Mouse (Mus musculus): Measurements from ENCODE around the gene Srsf5. TPM values are rescaled to one million over a fixed set of nuclear protein-coding genes. Genes with fewer than 3 reads are reported as not detected.

Gene Srsf5
- polyA plus RNA-seq (2015; fragmentation: Nextera tagmentation; extraction: Ambion mirVana): 283 and 303 TPM in 2 replicates

- H3K4me2 ChIP-seq (replicated peaks; ENCODE audit: low read depth): peak within 1 kb of the TSS; percentile 67
- DNase-seq (ENCODE audit: low spot score) (peak; percentile 99), ATAC-seq (ENCODE audit: low FRiP score, low TSS enrichment) (peak; percentile 89)
- no peaks in the 10 kb centered on the region for H3K27me3 ChIP-seq (ENCODE audit: control insufficient read depth, insufficient read depth, low read length)
- H3K4me3 ChIP-seq (ENCODE audit: low read depth, low read length): peak within 1 kb of the TSS; percentile 67
- H3K36me3 ChIP-seq (ENCODE audit: control insufficient read depth, insufficient read depth, low read length): peaks cover 15% of the 10 kb centered on the region
- H3K9me3 ChIP-seq (ENCODE audit: control insufficient read depth, low read length): no peaks in the 10 kb centered on the region
- peak within 1 kb of the TSS; percentile 96 for H3K27ac ChIP-seq (replicated peaks)
- no peaks in the 10 kb centered on the region for H3K4me1 ChIP-seq (replicated peaks; ENCODE audit: control insufficient read depth, insufficient read depth)
- H3K9ac ChIP-seq (ENCODE audit: low read length): peak within 1 kb of the TSS; percentile 96
- WGBS: under 1% methylated on average over 56 of the region's 57 CpGs
- TF ChIP-seq EP300 (optimal IDR thresholded peaks at IDR 0.05) (peak; percentile 35), CTCF (IDR thresholded peaks at IDR 0.05; ENCODE audit: low read depth) (peak; percentile 71)
These were observed at the start of gene Srsf5 for GRCm38 (mm10) chr12:80945334-80945995. Gene Srsf5, plus strand, starts transcription at chr12:80945504.

DNA sequence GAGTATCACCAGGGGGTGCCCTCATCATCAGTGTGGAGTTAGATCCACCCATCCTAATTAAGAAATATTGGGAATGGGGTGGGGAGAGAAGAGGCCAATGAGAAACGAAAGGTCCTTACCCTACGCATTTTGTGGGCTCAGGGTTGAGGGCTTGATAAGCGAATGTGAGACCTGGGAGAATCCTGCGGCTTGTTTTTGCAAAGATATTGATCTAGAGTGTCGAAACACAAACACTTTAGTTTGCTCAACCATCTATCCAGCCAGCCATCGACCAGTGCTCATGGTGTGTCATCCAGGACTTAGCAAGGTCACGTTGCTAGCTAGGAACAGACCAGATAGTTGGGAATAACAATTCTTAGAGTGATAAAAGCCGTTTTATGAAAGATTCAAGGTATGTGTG is 35.7 kb upstream of the Srsf5 start:
- no peak overlapping the region for H3K9ac ChIP-seq (ENCODE audit: low read length)
- WGBS: 63% methylated on average over 8 of the region's 8 CpGs
- no peak overlapping the region for H3K27ac ChIP-seq (replicated peaks)
- no peaks in the 10 kb centered on the region for H3K4me1 ChIP-seq (replicated peaks; ENCODE audit: control insufficient read depth, insufficient read depth)
- H3K36me3 ChIP-seq (ENCODE audit: control insufficient read depth, insufficient read depth, low read length): no peaks in the 10 kb centered on the region
- H3K4me2 ChIP-seq (replicated peaks; ENCODE audit: low read depth): no peak overlapping the region
- TF ChIP-seq CTCF (IDR thresholded peaks at IDR 0.05; ENCODE audit: low read depth) (no peak), EP300 (optimal IDR thresholded peaks at IDR 0.05) (no peak)
- DNase-seq (ENCODE audit: low spot score) (no peak), ATAC-seq (ENCODE audit: low FRiP score, low TSS enrichment) (no peak)
- no peaks in the 10 kb centered on the region for H3K27me3 ChIP-seq (ENCODE audit: control insufficient read depth, insufficient read depth, low read length)
- no peak overlapping the region for H3K4me3 ChIP-seq (ENCODE audit: low read depth, low read length)
- H3K9me3 ChIP-seq (ENCODE audit: control insufficient read depth, low read length): no peaks in the 10 kb centered on the region

- no peaks in the 10 kb centered on the region for H3K36me3 ChIP-seq (ENCODE audit: control insufficient read depth, insufficient read depth, low read length)
- H3K4me3 ChIP-seq (ENCODE audit: low read depth, low read length): no peak overlapping the region
- H3K4me2 ChIP-seq (replicated peaks; ENCODE audit: low read depth): no peak overlapping the region
- WGBS: 62% methylated on average over 7 of the region's 7 CpGs
- no peak for TF ChIP-seq EP300 (optimal IDR thresholded peaks at IDR 0.05)
- TF ChIP-seq CTCF (IDR thresholded peaks at IDR 0.05; ENCODE audit: low read depth): peak; percentile 61
- H3K4me1 ChIP-seq (replicated peaks; ENCODE audit: control insufficient read depth, insufficient read depth): no peaks in the 10 kb centered on the region
- DNase-seq (ENCODE audit: low spot score) (peak; percentile 43), ATAC-seq (ENCODE audit: low FRiP score, low TSS enrichment) (no peak)
- no peaks in the 10 kb centered on the region for H3K27me3 ChIP-seq (ENCODE audit: control insufficient read depth, insufficient read depth, low read length)
- H3K9me3 ChIP-seq (ENCODE audit: control insufficient read depth, low read length): no peaks in the 10 kb centered on the region
- no peak overlapping the region for H3K9ac ChIP-seq (ENCODE audit: low read length)
- no peak overlapping the region for H3K27ac ChIP-seq (replicated peaks)
These were observed 27.5 kb upstream of the Srsf5 start for GRCm38 (mm10) chr12:80917764-80918163.

DNA sequence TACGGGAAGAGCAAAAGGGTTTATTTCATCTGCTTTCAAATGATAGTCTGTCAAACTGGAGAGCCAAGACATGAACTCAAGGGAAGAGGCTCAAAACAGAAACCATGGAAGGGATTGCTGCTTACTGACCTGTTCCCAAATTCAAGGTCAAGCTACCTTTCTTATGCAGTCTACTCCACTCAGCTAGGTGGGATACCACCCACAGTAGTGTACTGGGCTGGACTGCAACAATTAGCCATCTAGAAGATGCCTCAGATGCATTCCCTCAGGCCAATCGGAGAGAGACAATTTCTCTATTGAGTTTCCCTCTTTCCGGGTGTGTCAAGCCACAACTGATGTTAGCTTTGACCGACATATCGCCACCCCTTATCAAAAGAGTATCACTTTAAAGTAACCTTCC is 24.0 kb upstream of the Srsf5 start:
- no peak overlapping the region for H3K27ac ChIP-seq (replicated peaks)
- ATAC-seq (ENCODE audit: low FRiP score, low TSS enrichment): no peak
- H3K9ac ChIP-seq (ENCODE audit: low read length): no peak overlapping the region
- H3K4me3 ChIP-seq (ENCODE audit: low read depth, low read length): no peak overlapping the region
- H3K4me1 ChIP-seq (replicated peaks; ENCODE audit: control insufficient read depth, insufficient read depth): no peaks in the 10 kb centered on the region
- no peaks in the 10 kb centered on the region for H3K36me3 ChIP-seq (ENCODE audit: control insufficient read depth, insufficient read depth, low read length)
- no peak overlapping the region for H3K4me2 ChIP-seq (replicated peaks; ENCODE audit: low read depth)
- H3K27me3 ChIP-seq (ENCODE audit: control insufficient read depth, insufficient read depth, low read length): no peaks in the 10 kb centered on the region
- TF ChIP-seq EP300 (optimal IDR thresholded peaks at IDR 0.05) (no peak), CTCF (IDR thresholded peaks at IDR 0.05; ENCODE audit: low read depth) (no peak)
- no peaks in the 10 kb centered on the region for H3K9me3 ChIP-seq (ENCODE audit: control insufficient read depth, low read length)
- WGBS: 85% methylated on average over 5 of the region's 5 CpGs
- no peak for DNase-seq (ENCODE audit: low spot score)

- peak overlapping the region; percentile 84 for H3K27ac ChIP-seq (replicated peaks)
- TF ChIP-seq EP300 (optimal IDR thresholded peaks at IDR 0.05): no peak
- TF ChIP-seq CTCF (IDR thresholded peaks at IDR 0.05; ENCODE audit: low read depth): no peak
These were observed 22.4 kb upstream of the Srsf5 start for GRCm38 (mm10) chr12:80922869-80923268.

GRCm38 (mm10) chr12:80923602-80924001 is 21.7 kb upstream of the Srsf5 start:
- no peak overlapping the region for H3K4me3 ChIP-seq (ENCODE audit: low read depth, low read length)
- DNase-seq (ENCODE audit: low spot score) (peak; percentile 50), ATAC-seq (ENCODE audit: low FRiP score, low TSS enrichment) (peak; percentile 68)
- no peaks in the 10 kb centered on the region for H3K27me3 ChIP-seq (ENCODE audit: control insufficient read depth, insufficient read depth, low read length)
- H3K4me2 ChIP-seq (replicated peaks; ENCODE audit: low read depth): peak overlapping the region; percentile 40
- H3K9ac ChIP-seq (ENCODE audit: low read length): no peak overlapping the region
- no peak for TF ChIP-seq EP300 (optimal IDR thresholded peaks at IDR 0.05)
- TF ChIP-seq CTCF (IDR thresholded peaks at IDR 0.05; ENCODE audit: low read depth): no peak
- 39% methylated on average over 5 of the region's 5 CpGs for WGBS
- H3K36me3 ChIP-seq (ENCODE audit: control insufficient read depth, insufficient read depth, low read length): no peaks in the 10 kb centered on the region
- H3K9me3 ChIP-seq (ENCODE audit: control insufficient read depth, low read length): no peaks in the 10 kb centered on the region
- H3K4me1 ChIP-seq (replicated peaks; ENCODE audit: control insufficient read depth, insufficient read depth): no peaks in the 10 kb centered on the region
- H3K27ac ChIP-seq (replicated peaks): peak overlapping the region; percentile 84

More at GRCm38 (mm10) chr12:80922869-80923268, 22.4 kb upstream of the Srsf5 start:
- Histone ChIP-seq H3K9ac (ENCODE audit: low read length) (no peak overlapping the region), H3K4me2 (replicated peaks; ENCODE audit: low read depth) (peak overlapping the region; percentile 40), H3K4me3 (ENCODE audit: low read depth, low read length) (0 out of 2 replicates have a peak overlapping the region, but pooled peaks have one; percentile 6), H3K4me1 (replicated peaks; ENCODE audit: control insufficient read depth, insufficient read depth) (no peaks in the 10 kb centered on the region), H3K27me3 (ENCODE audit: control insufficient read depth, insufficient read depth, low read length) (no peaks in the 10 kb centered on the region), H3K9me3 (ENCODE audit: control insufficient read depth, low read length) (no peaks in the 10 kb centered on the region), H3K36me3 (ENCODE audit: control insufficient read depth, insufficient read depth, low read length) (no peaks in the 10 kb centered on the region)
- WGBS: 6% methylated on average over 7 of the region's 7 CpGs
- 0 out of 2 replicates have a peak, but pooled peaks have one; percentile 16 for ATAC-seq (ENCODE audit: low FRiP score, low TSS enrichment)
- peak; percentile 72 for DNase-seq (ENCODE audit: low spot score)

Data from stomach, postnatal 0 days (tissue).